Mouse (Mus musculus) midbrain, postnatal 0 days (tissue): ENCODE data around the gene Frem2. TPM values are rescaled to one million over a fixed set of nuclear protein-coding genes. Genes with fewer than 3 reads are reported as not detected.

ENCODE experiments used
- ATAC-seq: fragments of 200-750 bp; cut with Nextera tagmentation; 2 replicates; pipeline ENCODE4 v1.8.0; 2017; ENCODE audit warnings: moderate number of reproducible peaks, mild to moderate bottlenecking, moderate TSS enrichment, moderate library complexity; ENCODE audit not compliant: low FRiP score
- DNase-seq: peaks from one replicate; pipeline ENCODE4 v3.0.0-alpha.2; 2015; ENCODE audit warnings: low spot score
- H3K27ac ChIP-seq: fragments of 300-500 bp; sonication (generic); 2 replicates; pipeline ENCODE4 v1.5.1; 2014; ENCODE audit warnings: low read depth, mild to moderate bottlenecking, low read length, mixed read lengths
- H3K27me3 ChIP-seq: fragments of 300-500 bp; sonication (generic); 2 replicates; pipeline ENCODE4 v1.6.1; 2014; ENCODE audit warnings: low read length, control low read depth, mixed read lengths; ENCODE audit not compliant: insufficient read depth
- H3K36me3 ChIP-seq: fragments of 300-500 bp; sonication (generic); 2 replicates; pipeline ENCODE4 v1.6.1; 2014; ENCODE audit warnings: low read length, control low read depth, mixed read lengths; ENCODE audit not compliant: insufficient read depth
- H3K4me1 ChIP-seq: fragments of 300-500 bp; sonication (generic); 2 replicates; pipeline ENCODE4 v1.6.1; 2014; ENCODE audit warnings: mild to moderate bottlenecking, control low read depth, antibody characterized with exemption, low read length, mixed read lengths; ENCODE audit not compliant: insufficient read depth
- H3K4me2 ChIP-seq: fragments of 300-500 bp; sonication (generic); 2 replicates; pipeline ENCODE4 v1.6.1; 2014; ENCODE audit warnings: low read depth, mild to moderate bottlenecking, low read length, mixed read lengths; ENCODE audit not compliant: poor library complexity, severe bottlenecking
- H3K4me3 ChIP-seq: fragments of 300-500 bp; sonication (generic); 2 replicates; pipeline ENCODE4 v1.5.1; 2014; ENCODE audit warnings: low read depth, mild to moderate bottlenecking, low read length, moderate library complexity
- H3K9ac ChIP-seq: fragments of 300-500 bp; sonication (generic); replicated peaks from 2 replicates; pipeline ENCODE4 v1.6.1; 2014; ENCODE audit warnings: mild to moderate bottlenecking, low read length, moderate library complexity, mixed read lengths; ENCODE audit not compliant: poor library complexity, severe bottlenecking
- H3K9me3 ChIP-seq: fragments of 300-500 bp; sonication (generic); 2 replicates; pipeline ENCODE4 v1.6.1; 2016; ENCODE audit warnings: low read length, control low read depth
- CTCF ChIP-seq: IDR thresholded peaks from 2 replicates; pipeline ENCODE4 v1.5.1; 2016; ENCODE audit warnings: antibody characterized with exemption, mild to moderate bottlenecking
- WGBS: fragments of 180-500 bp; shearing (Covaris S2); extraction: QIAGEN DNeasy Blood & Tissue Kit; methylation state at CpG from one replicate; pipeline ENCODE4 v1.1.7; 2014; 5-methylcytosine and 5-hydroxymethylcytosine counted together
- polyA plus RNA-seq: library from polyadenylated mRNA; unstranded; fragments of >200 nt; fragmentation: Nextera tagmentation; extraction: Ambion mirVana; gene quantifications from 2 replicates; pipeline ENCODE4 v1.2.1, GENCODE M21; 2015
- total RNA-seq: library from RNA; depleted of rRNA; stranded (reverse); fragments of >200 nt; gene quantifications from 2 replicates; pipeline ENCODE4 v1.2.3, GENCODE M21; 2014

Frem2 gene
- total and polyA plus RNA-seq, 2 experiments from 2014 or later: 1.5 to 8.8 TPM

- peaks cover 51% of the 10 kb centered on the region for H3K36me3 ChIP-seq
- no peaks in the 10 kb centered on the region for H3K9me3 ChIP-seq
- no peak overlapping the region for H3K4me3 ChIP-seq
- no peaks in the 10 kb centered on the region for H3K27me3 ChIP-seq
- 55% methylated on average over 6 of the region's 6 CpGs for WGBS
- peak; percentile 71; the same call in 1 of the 2 replicates for ATAC-seq
- H3K4me2 ChIP-seq: no peak overlapping the region
- peak; percentile 82 for TF ChIP-seq CTCF
- peak; percentile 74 for DNase-seq
- H3K4me1 ChIP-seq: no peaks in the 10 kb centered on the region
- no peak overlapping the region for H3K9ac ChIP-seq
- no peak overlapping the region for H3K27ac ChIP-seq
These were observed 181.3 kb downstream of the Frem2 start for GRCm38 (mm10) chr3:53475889-53476288.

- H3K36me3 ChIP-seq: peaks cover 51% of the 10 kb centered on the region
- no peaks in the 10 kb centered on the region for H3K4me1 ChIP-seq
- no peak overlapping the region for H3K9ac ChIP-seq
- WGBS: 75% methylated on average over 4 of the region's 4 CpGs
- TF ChIP-seq CTCF: no peak
- no peaks in the 10 kb centered on the region for H3K27me3 ChIP-seq
- no peak overlapping the region for H3K4me3 ChIP-seq
- no peak overlapping the region for H3K27ac ChIP-seq
- DNase-seq: no peak
- ATAC-seq: no peak
- H3K4me2 ChIP-seq: no peak overlapping the region
- no peaks in the 10 kb centered on the region for H3K9me3 ChIP-seq
These were observed 183.0 kb downstream of the Frem2 start for GRCm38 (mm10) chr3:53474179-53474578.

- H3K27ac ChIP-seq: no peak overlapping the region
- WGBS: 95% methylated on average over 5 of the region's 5 CpGs
- H3K9me3 ChIP-seq: no peaks in the 10 kb centered on the region
- no peaks in the 10 kb centered on the region for H3K27me3 ChIP-seq
- no peaks in the 10 kb centered on the region for H3K4me1 ChIP-seq
- peaks cover 31% of the 10 kb centered on the region for H3K36me3 ChIP-seq
- H3K4me3 ChIP-seq: no peak overlapping the region
- DNase-seq (no peak), ATAC-seq (no peak)
- H3K9ac ChIP-seq: no peak overlapping the region
- H3K4me2 ChIP-seq: no peak overlapping the region
- TF ChIP-seq CTCF: no peak
These were observed 185.1 kb downstream of the Frem2 start for GRCm38 (mm10) chr3:53472061-53472460.

- H3K9ac ChIP-seq: no peak overlapping the region
- no peaks in the 10 kb centered on the region for H3K27me3 ChIP-seq
- H3K27ac ChIP-seq: no peak overlapping the region
- peaks cover 31% of the 10 kb centered on the region for H3K36me3 ChIP-seq
- H3K4me2 ChIP-seq: no peak overlapping the region
- no peaks in the 10 kb centered on the region for H3K9me3 ChIP-seq
- DNase-seq (no peak), ATAC-seq (no peak)
- WGBS: 94% methylated on average over 5 of the region's 5 CpGs
- H3K4me3 ChIP-seq: no peak overlapping the region
- TF ChIP-seq CTCF: no peak
- peaks cover 9% of the 10 kb centered on the region; the same call in 1 of the 2 replicates for H3K4me1 ChIP-seq
These were observed 187.5 kb downstream of the Frem2 start for GRCm38 (mm10) chr3:53469650-53470049.

- no peak for ATAC-seq
- WGBS: 80% methylated on average over 5 of the region's 5 CpGs
- Histone ChIP-seq H3K36me3 (peaks cover 17% of the 10 kb centered on the region; the same call in 1 of the 2 replicates), H3K9me3 (no peaks in the 10 kb centered on the region), H3K4me2 (no peak overlapping the region), H3K9ac (no peak overlapping the region), H3K4me1 (peaks cover 9% of the 10 kb centered on the region; the same call in 1 of the 2 replicates), H3K27ac (no peak overlapping the region), H3K27me3 (no peaks in the 10 kb centered on the region), H3K4me3 (no peak overlapping the region)
- no peak for TF ChIP-seq CTCF
- DNase-seq: no peak
These were observed 189.8 kb downstream of the Frem2 start for GRCm38 (mm10) chr3:53467356-53467755.

GRCm38 (mm10) chr3:53466481-53466880, 190.7 kb downstream of the Frem2 start:
- Histone ChIP-seq H3K4me3 (no peak overlapping the region), H3K36me3 (peaks cover 9% of the 10 kb centered on the region; the same call in 1 of the 2 replicates), H3K27me3 (no peaks in the 10 kb centered on the region), H3K27ac (no peak overlapping the region), H3K9ac (no peak overlapping the region), H3K4me2 (peak overlapping the region; percentile 0; the same call in 1 of the 2 replicates), H3K9me3 (no peaks in the 10 kb centered on the region), H3K4me1 (peaks cover 9% of the 10 kb centered on the region; the same call in 1 of the 2 replicates)
- no peak for TF ChIP-seq CTCF
- ATAC-seq (no peak), DNase-seq (no peak)
- WGBS: 66% methylated on average over 9 of the region's 9 CpGs
